Mouse (Mus musculus) kidney, postnatal 25 days (tissue): ENCODE data around the gene Gng12.
"Not testable (repeated sequence)": the region's sequence is repeated elsewhere in the genome, so short reads cannot be mapped to it uniquely, and the experiment has no call there.

Source experiments
- DNase-seq, 2 experiments: peaks; one replicate each; pipeline ENCODE4 v3.0.0; 2021; ENCODE audit warnings: mixed read lengths in 2 of 2

Gene Gng12

GRCm38 (mm10) chr6:66896119-66896920 is at the start of gene Gng12:
Gene Gng12 (plus strand): TSS chr6:66896397.
- DNase-seq = peak; percentile 88 to 95

- DNase-seq = no peak
Observed at GRCm38 (mm10) chr6:66848936-66849335, 47.3 kb upstream of the Gng12 start.

- peak; percentile 11 to 49 for DNase-seq
Observed at GRCm38 (mm10) chr6:66856236-66856635, 40.0 kb upstream of the Gng12 start.

GRCm38 (mm10) chr6:66858356-66858755 is 37.8 kb upstream of the Gng12 start:
- DNase-seq = no peak

- DNase-seq = peak in 1 of 2 experiments; percentile 64
Observed at GRCm38 (mm10) chr6:66859391-66859790, 36.8 kb upstream of the Gng12 start.

- no peak for DNase-seq
Observed at GRCm38 (mm10) chr6:66864463-66864862, 31.7 kb upstream of the Gng12 start.

GRCm38 (mm10) chr6:66866295-66866694 is 29.9 kb upstream of the Gng12 start:
- DNase-seq = no peak

- not testable (repeated sequence) for DNase-seq
Observed at GRCm38 (mm10) chr6:66877048-66877447, 19.1 kb upstream of the Gng12 start.

GRCm38 (mm10) chr6:66890349-66891158 is 5.6 kb upstream of the Gng12 start:
- DNase-seq = no peak

- no peak for DNase-seq
Observed at GRCm38 (mm10) chr6:66893950-66894349, 2.2 kb upstream of the Gng12 start.

GRCm38 (mm10) chr6:66894999-66895398 is 1.2 kb upstream of the Gng12 start:
- no peak for DNase-seq

- DNase-seq = peak; percentile 69 to 84
Observed at GRCm38 (mm10) chr6:66896921-66897645, 886 bp downstream of the Gng12 start.

- DNase-seq = no peak
Observed at GRCm38 (mm10) chr6:66897994-66898393, 1.8 kb downstream of the Gng12 start.

GRCm38 (mm10) chr6:66901926-66902325 is 5.7 kb downstream of the Gng12 start:
- no peak for DNase-seq

- DNase-seq = no peak
Observed at GRCm38 (mm10) chr6:66903206-66903605, 7.0 kb downstream of the Gng12 start.

GRCm38 (mm10) chr6:66903720-66904119 is 7.5 kb downstream of the Gng12 start:
- peak; percentile 74 to 83 for DNase-seq

- DNase-seq = no peak
Observed at GRCm38 (mm10) chr6:66906244-66906643, 10.0 kb downstream of the Gng12 start.

- DNase-seq = peak in 1 of 2 experiments; percentile 55
Observed at GRCm38 (mm10) chr6:66908327-66908973, 12.3 kb downstream of the Gng12 start.

GRCm38 (mm10) chr6:66910493-66911435 is 14.6 kb downstream of the Gng12 start:
- peak; percentile 83 to 95 for DNase-seq

- no peak for DNase-seq
Observed at GRCm38 (mm10) chr6:66913355-66913754, 17.2 kb downstream of the Gng12 start.

GRCm38 (mm10) chr6:66915592-66915991 is 19.4 kb downstream of the Gng12 start:
- DNase-seq = no peak
